Mouse (Mus musculus) megakaryocyte, embryonic 14.5 days (primary cell): ENCODE results near the gene Mta2. TPM values are rescaled to one million over a fixed set of nuclear protein-coding genes. Genes with fewer than 3 reads are reported as not detected.
A peak's percentile ranks its signal among the peaks of the same experiment; 100 is the strongest.
"Not testable (repeated sequence)": the region's sequence is repeated elsewhere in the genome, so short reads cannot be mapped to it uniquely, and the experiment has no call there.

Experiments used
- H3K27me3 ChIP-seq: replicated peaks from 2 replicates; pipeline ENCODE3; 2012; ENCODE audit warnings: inconsistent platforms
- H3K36me3 ChIP-seq: replicated peaks from 2 replicates; pipeline ENCODE3; 2012; ENCODE audit warnings: low read length, inconsistent platforms, mixed read lengths
- H3K4me1 ChIP-seq: 2 replicates; pipeline ENCODE4 v1.6.1; 2012; ENCODE audit warnings: inconsistent platforms
- H3K4me3 ChIP-seq: replicated peaks from 2 replicates; pipeline ENCODE3; 2012; ENCODE audit warnings: moderate library complexity, mild to moderate bottlenecking, inconsistent platforms
- H3K9me3 ChIP-seq: 2 replicates; pipeline ENCODE4 v1.6.1; 2012; ENCODE audit warnings: inconsistent platforms
- FLI1 ChIP-seq: IDR thresholded peaks from 2 replicates; pipeline ENCODE4 v1.6.1; 2012; ENCODE audit warnings: low read length, inconsistent platforms, mixed read lengths
- GATA1 ChIP-seq: IDR thresholded peaks from 3 replicates; pipeline ENCODE4 v1.6.1; 2012; ENCODE audit warnings: mixed read lengths, low read length, inconsistent platforms, borderline replicate concordance
- polyA plus RNA-seq: library from polyadenylated mRNA; stranded (reverse); fragments of >175 nt; gene quantifications from 2 replicates; pipeline ENCODE4 v1.2.3, GENCODE M21; 2012; ENCODE audit warnings: low replicate concordance; ENCODE audit not compliant: insufficient read depth

Gene Mta2
- polyA plus RNA-seq, 1 experiment: 27.3 TPM

DNA sequence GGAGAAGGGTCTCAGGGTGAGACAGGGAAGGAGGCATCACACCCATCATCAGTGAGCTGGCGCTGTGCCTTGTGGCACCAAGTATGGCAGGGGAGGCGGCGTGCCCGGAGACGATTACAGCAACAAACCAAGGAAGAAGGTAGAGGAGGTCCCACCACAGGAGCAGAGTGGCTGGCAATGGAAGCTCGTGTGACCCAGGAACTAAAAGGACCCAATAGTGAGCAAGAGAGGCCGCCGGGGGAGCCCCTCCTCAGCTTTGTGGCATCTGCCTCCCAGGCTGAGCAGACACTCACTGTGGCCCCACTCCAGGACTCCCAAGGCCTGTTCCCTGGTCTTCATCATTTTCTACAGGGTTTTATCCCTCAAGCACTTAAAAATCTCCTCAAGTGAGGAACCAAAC lies 24.1 kb downstream of the Mta2 start:
- TF ChIP-seq FLI1: no peak
- TF ChIP-seq GATA1: no peak
- Histone ChIP-seq H3K9me3 (no peaks in the 10 kb centered on the region), H3K36me3 (peaks cover 78% of the 10 kb centered on the region), H3K4me1 (peaks cover 51% of the 10 kb centered on the region), H3K27me3 (no peaks in the 10 kb centered on the region), H3K4me3 (peak overlapping the region; percentile 91)

DNA sequence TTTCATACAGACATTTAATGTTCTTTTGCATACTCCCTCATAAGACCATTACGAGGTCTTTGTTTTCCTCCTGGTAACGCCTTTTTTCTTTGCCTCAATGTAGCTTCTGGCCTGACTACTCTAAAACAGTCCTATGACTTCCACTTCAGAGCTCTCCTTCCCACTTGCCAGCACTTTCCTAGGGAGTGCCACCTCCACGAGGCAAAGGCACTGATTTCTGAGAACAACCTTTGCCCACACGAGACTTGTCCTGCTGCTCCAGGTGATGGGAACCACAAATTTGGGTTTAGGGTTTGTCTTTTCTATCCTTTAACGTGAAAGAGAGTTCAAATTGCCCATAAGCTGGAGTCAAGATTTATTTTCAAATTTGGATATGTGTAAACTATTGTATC lies 24.5 kb downstream of the Mta2 start:
- H3K36me3 ChIP-seq: peaks cover 78% of the 10 kb centered on the region
- peak overlapping the region; percentile 91 for H3K4me3 ChIP-seq
- TF ChIP-seq GATA1: no peak
- TF ChIP-seq FLI1: no peak
- no peaks in the 10 kb centered on the region for H3K27me3 ChIP-seq
- H3K9me3 ChIP-seq: no peaks in the 10 kb centered on the region
- peaks cover 52% of the 10 kb centered on the region for H3K4me1 ChIP-seq

DNA sequence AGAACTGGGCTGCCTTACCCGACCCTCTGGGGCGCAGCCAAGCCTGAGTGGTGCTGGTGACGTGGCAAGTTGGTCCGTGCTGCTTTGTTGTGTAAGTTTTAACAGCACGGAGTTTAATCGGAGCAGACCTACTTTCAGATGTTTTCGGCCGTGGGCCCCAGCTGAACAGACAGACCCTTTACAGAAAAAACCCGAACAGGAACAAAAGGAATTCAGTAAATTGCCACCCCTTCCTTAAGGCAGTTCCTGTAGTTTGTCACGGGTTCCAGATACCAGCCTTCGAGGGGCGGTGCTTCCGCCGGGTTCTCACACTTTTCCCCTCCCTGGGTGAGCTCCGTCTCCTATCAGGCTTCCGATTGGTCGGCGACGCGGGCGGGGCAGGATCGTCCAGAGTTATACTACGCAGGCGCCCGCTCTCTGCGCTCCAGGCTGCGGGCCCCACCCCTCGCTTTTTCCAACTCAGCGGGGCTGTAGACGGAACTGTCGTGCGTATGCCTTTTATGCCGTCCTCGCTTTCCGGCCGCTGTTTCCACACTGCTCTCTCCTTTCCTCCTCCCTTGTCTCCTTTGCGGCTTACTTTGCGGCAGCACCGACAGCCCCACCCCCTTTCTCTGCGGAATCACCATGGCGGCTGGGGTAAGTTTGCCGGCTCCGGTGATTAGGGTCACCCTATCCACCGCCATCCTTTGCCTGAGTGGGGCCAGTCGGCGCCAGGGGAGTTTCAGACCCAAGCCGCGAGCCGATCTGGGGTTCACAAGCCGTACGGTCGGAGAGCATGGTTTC lies 25.1 kb downstream of the Mta2 start, which contains the start of gene Eef1g:
Gene Eef1g (plus strand): TSS at position 452 of the 783 bp plus-strand sequence.
- no peaks in the 10 kb centered on the region for H3K9me3 ChIP-seq
- peaks cover 52% of the 10 kb centered on the region for H3K4me1 ChIP-seq
- TF ChIP-seq GATA1: no peak
- TF ChIP-seq FLI1: 0 out of 2 replicates have a peak, but pooled peaks have one; percentile 27
- H3K4me3 ChIP-seq: peak within 1 kb of the TSS; percentile 91
- H3K27me3 ChIP-seq: no peaks in the 10 kb centered on the region
- H3K36me3 ChIP-seq: peaks cover 78% of the 10 kb centered on the region

DNA sequence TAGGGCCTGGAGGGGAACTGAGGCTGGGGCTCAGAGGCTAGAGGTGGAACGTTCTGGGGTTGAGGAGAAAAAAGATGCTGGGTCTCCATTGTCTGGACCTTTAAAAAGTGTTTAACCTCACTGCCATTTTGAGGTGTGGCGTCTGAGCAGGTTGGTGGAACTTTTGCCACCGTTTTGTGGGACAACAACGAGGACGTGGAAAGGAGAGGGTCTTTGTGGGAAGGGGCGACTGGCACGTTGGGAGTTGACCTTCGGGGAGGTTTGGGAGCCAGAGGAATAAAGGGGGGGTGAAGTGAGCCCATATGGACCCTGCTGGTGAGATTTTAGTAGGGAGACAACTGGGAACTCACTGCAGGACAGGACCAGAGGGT lies 25.7 kb downstream of the Mta2 start:
- peaks cover 78% of the 10 kb centered on the region for H3K36me3 ChIP-seq
- peaks cover 54% of the 10 kb centered on the region for H3K4me1 ChIP-seq
- no peaks in the 10 kb centered on the region for H3K9me3 ChIP-seq
- H3K4me3 ChIP-seq: peak overlapping the region; percentile 91
- no peak for TF ChIP-seq GATA1
- TF ChIP-seq FLI1: no peak
- no peaks in the 10 kb centered on the region for H3K27me3 ChIP-seq

DNA sequence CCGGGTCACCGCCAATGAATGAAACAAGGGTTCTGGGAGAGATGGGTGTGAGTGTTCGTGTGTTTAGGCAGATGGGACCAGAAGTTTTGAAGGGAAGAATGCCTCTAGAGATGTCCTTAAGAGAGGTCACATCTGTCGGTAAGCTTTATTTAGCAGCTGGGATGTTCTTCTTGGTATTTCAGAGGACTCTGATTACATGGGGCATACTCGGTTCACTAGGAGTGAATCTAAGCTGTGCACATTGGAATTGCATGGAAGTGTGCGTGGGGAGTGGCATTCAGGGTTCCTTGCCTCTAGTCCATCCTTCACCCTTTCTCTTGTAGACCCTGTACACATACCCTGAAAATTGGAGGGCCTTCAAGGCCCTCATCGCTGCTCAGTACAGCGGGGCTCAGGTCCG lies 26.2 kb downstream of the Mta2 start:
- Histone ChIP-seq H3K4me3 (peak overlapping the region; percentile 91), H3K9me3 (no peaks in the 10 kb centered on the region), H3K27me3 (no peaks in the 10 kb centered on the region), H3K4me1 (peaks cover 56% of the 10 kb centered on the region), H3K36me3 (peaks cover 78% of the 10 kb centered on the region)
- no peak for TF ChIP-seq GATA1

DNA sequence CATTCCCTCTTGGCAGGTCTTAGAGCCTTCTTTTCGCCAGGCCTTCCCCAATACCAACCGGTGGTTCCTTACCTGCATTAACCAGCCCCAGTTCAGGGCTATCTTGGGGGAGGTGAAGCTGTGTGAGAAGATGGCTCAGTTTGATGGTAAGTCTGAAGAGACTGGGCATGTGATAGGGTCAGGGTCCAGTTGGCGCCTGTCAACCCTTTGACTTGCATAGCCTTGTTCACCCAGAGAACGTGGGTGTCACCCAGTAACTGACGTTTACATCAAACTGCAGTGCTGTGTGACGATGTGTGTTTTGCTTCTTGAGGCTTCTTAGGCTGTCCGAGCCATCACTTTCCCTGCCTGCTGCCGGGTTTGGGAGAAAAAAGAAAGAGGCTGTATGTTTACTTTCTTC lies 30.8 kb downstream of the Mta2 start:
- peaks cover 57% of the 10 kb centered on the region for H3K4me1 ChIP-seq
- H3K9me3 ChIP-seq, H3K4me3 ChIP-seq, H3K27me3 ChIP-seq: not testable (repeated sequence)
- H3K36me3 ChIP-seq: peaks cover 91% of the 10 kb centered on the region

DNA sequence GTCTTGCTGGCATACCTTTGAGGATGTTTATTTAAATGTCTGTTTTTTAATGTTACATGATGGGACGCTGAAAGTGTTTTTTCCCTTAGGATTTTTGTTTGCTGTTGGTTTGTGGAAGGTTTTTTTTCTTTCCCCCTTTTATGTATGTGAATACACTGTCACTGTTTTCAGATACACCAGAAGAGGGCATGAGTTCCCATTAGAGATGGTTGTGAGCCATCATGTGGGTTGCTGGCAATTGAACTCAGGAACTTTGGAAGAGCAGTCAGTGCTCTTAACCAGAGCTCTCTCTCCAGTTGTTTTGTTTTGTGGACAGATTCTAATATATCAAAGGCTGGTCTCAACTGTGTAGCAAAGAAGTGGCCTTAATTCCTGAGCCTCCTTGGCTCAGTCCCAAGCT lies 33.0 kb downstream of the Mta2 start:
- Histone ChIP-seq H3K4me3 (no peak overlapping the region), H3K27me3 (no peaks in the 10 kb centered on the region), H3K4me1 (peaks cover 55% of the 10 kb centered on the region), H3K9me3 (no peaks in the 10 kb centered on the region), H3K36me3 (peaks cover 100% of the 10 kb centered on the region)
- TF ChIP-seq FLI1: no peak
- TF ChIP-seq GATA1: no peak

DNA sequence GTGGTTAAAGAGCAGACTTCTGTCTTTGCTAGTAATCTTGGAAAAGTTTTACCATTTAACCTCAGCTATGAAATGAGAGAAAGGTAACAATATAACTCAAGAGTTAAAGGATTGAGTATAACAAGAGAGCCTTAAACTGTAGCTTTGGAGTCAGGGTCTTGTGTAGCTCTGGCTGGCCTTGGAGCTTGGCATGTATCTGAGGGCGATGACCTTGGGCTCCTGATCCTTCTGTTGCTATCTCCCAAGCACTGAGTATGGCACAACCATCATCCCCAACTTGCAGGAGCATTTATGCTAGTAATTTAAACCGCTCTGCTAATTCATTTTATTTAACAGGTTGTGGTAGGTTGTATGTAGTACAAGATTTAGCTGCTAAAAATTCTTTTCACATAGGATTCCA lies 33.8 kb downstream of the Mta2 start:
- Histone ChIP-seq H3K9me3 (no peaks in the 10 kb centered on the region), H3K4me3 (no peak overlapping the region), H3K36me3 (peaks cover 100% of the 10 kb centered on the region), H3K27me3 (no peaks in the 10 kb centered on the region), H3K4me1 (peaks cover 56% of the 10 kb centered on the region)
- TF ChIP-seq GATA1 (no peak), FLI1 (no peak)

DNA sequence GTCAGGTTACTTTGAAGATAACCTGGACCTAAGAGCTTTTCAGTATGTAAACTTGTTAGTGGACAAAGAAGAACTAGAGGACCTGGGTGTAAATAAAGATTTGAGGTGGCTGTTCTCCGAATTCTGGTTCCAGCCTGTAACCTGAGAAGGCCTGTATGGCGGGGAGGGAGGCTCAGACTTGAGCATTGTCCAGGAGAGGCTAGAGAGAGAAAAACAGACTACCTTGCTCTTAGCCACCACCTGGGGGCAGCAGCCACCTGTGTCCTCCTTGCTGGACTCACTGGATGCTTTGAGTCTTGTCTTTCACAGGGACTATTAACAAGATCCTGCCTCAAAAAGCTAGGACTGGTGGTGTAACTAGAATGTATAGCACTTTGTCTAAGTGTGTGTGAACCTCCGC lies 34.9 kb downstream of the Mta2 start:
- Histone ChIP-seq H3K27me3 (no peaks in the 10 kb centered on the region), H3K4me1 (peaks cover 60% of the 10 kb centered on the region), H3K9me3 (no peaks in the 10 kb centered on the region), H3K36me3 (peaks cover 95% of the 10 kb centered on the region), H3K4me3 (no peak overlapping the region)
- TF ChIP-seq FLI1: no peak
- no peak for TF ChIP-seq GATA1

DNA sequence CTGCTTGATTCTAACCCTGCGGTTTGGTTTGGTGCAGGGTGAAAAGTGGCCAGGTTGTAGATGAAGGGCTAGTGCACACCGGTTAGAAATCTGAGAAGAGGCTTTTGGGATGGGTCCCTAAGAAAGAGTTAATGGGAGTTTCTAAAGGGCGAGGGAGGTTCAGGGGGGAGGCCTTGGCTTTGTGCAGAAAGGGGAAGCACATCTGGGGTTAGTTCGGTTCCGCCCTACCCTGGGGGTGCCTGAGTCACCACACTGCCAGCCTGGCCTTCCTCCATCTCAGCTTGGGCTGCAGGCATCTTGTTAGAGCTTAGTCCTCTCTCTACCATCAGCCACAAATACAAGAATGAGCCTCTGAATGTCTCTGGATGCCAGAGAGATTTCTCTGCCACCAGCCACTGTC lies 39.1 kb downstream of the Mta2 start:
- H3K4me1 ChIP-seq: peaks cover 76% of the 10 kb centered on the region
- peak overlapping the region; percentile 57 for H3K4me3 ChIP-seq
- H3K9me3 ChIP-seq: no peaks in the 10 kb centered on the region
- no peak for TF ChIP-seq FLI1
- TF ChIP-seq GATA1: no peak
- H3K27me3 ChIP-seq: peaks cover 3% of the 10 kb centered on the region
- peaks cover 53% of the 10 kb centered on the region for H3K36me3 ChIP-seq

DNA sequence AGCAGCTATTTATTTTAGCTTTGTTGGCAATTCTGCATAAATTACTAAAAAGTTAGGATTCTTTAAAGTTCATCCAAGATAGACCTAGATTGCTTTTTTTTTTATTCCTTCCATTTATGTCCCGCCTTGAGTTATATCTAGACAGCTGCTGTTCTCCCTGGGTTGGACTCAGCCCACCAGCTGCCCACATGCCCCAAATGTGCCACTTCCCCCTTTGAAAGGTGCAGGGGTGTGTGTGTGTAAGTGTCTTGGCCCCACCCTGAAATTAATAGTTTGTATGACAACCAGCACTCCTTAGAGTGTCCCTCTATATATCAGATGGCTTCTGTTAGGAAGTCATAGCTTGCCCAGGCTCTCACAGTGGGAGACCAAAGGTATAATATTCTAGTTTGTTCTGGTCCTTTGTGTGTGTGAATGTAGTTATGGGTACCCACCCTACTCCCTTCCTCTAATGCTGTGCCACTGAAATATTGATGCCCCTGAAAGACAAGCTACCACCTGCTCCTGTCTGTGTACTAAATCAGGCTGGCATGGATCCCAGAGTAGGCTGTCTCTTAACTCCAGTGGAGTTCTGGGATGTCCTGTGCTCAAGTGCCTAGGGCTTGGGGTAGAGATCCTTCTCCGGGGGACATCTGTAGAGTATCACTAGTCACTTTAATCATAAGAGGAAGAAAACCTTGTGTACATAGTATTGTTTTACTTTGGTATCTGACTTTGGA lies 39.9 kb downstream of the Mta2 start:
- H3K4me3 ChIP-seq: no peak overlapping the region
- H3K4me1 ChIP-seq: peaks cover 73% of the 10 kb centered on the region
- H3K36me3 ChIP-seq: peaks cover 45% of the 10 kb centered on the region
- H3K27me3 ChIP-seq: peaks cover 11% of the 10 kb centered on the region
- no peak for TF ChIP-seq FLI1
- TF ChIP-seq GATA1: no peak
- no peaks in the 10 kb centered on the region for H3K9me3 ChIP-seq
